Mouse (Mus musculus): Measurements from ENCODE around the gene Dbx1.

Gene Dbx1

DNA sequence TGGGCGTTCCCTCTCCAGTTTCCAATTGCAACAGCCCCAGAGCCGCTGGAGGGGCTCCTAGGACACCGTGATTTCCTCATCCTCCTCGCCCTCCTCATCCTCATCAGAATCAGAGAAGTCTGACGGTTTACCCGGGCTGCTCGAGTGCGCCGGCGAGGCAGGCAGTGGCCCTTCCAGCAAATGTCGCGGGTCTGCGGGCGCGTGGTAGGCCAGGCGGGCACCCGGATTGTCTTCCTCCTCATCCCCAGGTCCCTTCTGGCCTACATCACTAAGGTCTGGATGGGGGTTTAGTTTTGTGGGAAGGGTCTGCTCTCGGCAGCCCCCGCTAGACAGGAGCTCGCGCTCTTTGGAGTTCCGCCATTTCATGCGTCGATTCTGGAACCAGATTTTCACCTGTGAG, 4.3 kb downstream of the Dbx1 start:
- DNase-seq = no peak

DNA sequence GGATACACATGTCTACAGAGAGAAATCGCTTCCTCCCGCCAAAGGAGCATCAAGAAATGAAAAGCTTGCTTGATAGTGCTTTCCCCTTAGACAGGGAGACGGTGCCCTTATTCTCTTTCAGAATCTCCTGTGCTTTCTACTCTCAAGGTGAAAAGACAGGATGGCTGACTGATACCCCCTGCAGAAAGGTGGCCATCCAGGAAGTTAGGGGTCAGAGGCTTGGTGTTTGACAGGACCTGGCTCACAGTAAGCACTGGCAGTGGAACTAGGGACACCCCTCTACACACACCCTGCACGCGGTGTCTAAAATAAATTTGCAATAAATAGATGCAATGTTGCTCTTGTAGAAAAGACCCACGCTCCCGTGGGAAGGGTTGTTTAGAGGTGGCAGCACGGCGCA, 4.8 kb downstream of the Dbx1 start:
- DNase-seq = no peak

DNA sequence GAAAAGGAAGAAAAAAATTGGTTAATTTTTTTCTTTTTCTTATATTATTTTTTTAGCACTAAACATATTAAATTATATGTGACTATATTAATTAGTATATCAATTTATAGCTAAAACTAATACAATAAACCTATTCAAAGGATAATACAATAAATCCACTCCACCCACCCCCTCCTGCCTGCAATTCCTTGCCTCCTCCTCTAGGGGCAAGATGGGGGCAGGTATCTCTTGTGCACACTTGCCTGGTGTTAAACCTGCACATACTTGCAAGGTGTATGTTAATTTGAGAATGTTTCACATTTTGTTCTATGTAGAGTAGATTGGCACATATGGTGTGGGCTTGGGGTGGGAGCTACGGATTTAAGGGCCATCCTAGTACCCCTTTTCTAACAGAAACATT, 16.5 kb downstream of the Dbx1 start:
- no peak for DNase-seq

DNA sequence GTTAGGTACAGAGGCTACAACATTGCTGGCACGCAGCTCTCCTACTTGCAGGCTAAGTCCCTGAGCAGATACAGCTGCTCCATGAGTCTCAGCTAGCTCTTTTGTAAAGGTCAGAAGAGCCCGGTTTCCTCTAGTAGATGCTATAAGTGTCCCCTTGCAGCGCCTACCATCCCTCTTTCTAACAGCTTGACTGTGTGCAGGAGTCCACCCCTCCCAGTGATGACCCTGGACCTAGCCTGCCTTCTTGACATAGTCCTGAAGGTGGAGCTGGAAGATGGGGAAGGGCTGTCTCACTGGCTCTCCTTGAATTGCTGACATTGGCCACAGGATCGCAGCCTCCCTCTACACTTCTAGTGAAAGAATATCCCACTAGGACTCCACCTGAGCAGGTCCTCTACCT, 19.6 kb downstream of the Dbx1 start:
- no peak for DNase-seq

DNA sequence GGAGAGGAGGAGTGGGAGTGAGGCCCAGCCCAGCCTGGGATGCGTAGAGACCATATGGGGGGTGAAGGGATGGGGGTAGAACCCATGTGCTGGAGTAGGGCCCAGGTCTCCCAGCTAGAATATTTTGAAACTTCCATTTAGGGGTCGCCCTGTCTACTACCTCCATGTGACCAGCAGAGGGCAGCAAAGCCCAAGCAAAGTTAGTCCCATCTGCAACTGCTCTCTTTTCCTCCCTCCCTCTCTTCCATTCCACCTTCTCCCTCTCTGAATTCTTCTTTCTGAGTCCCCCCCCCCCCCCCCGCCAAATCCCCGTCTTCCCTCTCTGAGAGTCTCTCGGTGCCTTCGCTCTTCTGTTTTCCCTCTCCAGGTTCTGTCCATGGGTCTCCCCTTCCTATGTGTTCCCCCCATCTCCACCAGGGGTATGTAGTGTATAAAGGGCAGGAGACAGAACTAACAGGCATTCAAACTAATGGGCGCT, 20.4 kb downstream of the Dbx1 start:
- peak; percentile 82 for DNase-seq

DNA sequence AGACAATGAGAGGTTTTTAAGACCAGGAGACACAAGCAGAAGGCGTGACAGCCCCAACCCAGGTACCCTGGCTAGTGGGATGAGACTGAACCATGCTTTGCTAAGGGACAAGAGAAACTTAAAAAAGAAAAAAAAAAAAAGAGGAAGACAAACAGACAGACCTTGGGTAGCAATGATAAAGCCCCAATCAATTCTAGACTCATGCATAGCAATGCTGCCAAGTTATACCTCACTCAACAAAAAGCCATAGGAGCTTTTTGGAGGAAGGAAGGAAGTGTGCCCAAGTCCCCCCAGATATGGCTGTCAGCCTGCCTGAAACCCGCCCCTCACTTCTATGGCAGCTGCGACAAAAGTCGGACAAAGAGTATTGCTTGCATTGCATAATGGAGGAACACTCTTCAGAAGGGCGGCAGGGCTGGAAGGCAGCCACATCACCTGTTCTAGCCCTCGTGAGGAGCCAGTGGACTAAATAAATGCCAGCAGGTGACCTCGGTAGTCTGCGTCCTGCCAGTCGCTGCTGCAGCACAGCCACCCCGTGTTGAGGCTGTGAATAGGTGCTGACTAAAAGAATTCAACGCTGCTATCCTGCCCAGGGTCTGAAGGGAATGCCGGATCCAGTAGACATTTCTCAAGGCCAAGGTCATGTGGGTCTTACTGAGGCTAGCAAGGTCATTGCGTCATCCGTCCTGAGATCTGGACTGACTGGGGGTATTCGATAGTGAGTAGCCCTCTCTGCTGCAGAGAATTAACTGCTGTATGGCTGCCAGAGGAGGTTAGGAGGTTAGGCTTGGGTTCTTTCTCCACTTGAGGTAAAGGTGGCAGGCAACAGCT, 31.5 kb downstream of the Dbx1 start:
- DNase-seq = no peak

DNA sequence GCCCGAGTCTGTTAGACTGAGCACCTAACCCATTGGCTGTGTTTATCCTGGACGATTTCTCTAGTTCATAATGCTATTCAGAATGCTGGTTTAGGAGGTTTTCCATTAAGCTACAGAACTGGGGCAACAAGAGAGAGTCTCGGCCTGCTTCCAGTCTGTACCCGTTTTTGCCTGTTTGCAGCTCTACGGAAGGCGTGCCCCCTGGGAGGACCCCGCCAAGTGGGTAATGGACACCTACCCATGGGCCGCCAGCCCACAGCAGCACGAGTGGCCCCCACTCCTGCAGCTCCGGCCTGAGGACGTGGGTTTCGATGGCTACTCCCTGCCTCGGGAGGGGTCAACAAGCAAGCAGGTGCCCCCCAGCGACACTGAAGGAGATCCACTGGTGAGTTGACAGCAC, 32.4 kb downstream of the Dbx1 start:
- no peak for DNase-seq

DNA sequence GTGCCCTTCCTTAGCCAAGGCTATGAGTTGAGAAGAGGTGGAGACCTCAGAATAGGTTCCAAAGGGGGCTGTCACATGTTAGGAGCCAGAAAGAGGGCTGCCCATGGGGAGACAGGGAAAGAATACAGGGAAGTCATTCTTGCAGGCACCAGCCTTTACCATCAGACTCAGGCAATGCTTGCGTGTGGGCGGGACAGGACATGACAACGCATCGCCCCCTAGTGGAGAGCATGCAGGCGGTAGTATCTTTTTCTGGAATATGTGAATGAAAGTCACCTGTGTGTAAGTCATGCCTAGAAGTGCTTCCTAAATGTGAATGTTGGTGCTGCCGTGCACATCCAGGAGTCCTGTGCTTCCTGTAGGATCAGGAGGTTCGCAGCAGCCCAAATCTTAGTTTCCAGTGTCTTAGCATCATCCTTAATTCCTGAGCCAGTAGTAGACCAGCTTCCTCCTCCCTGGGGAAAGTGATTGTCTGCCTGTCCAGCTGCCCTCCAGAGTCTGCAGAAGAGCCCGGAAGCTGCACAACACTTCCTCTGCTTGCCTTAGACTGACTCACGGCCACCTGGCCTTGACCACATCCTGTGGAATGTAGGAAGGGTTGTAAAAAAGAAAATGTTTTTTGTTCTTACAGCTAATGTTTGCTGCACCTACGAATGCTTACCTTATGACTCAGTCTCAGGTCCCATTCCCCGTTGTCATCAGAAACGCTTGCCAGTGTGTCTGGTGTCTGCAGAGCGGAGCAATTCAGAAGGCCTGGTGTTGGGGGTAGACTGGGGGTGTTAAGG, 35.3 kb downstream of the Dbx1 start:
- peak; percentile 73 for DNase-seq

DNA sequence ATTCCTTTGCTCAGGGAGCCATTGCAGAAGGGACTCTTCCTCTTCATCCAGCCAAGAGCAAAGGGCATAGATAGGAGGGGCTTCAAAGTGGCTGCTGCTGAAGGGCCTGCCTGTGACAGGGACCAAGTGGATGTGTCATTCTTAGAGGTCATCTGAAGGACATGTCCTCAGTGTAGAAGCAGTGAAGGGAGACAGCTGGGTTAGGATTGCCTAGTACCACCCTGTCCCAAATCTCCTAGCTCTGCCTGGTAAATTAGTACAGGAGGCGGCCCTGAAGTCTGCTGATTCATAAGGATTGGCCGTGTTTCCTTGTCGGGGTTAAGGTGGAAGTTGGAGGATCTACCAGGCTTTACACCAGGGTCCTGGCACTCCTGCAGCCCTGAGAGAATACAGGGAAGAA, 36.7 kb downstream of the Dbx1 start:
- no peak for DNase-seq

DNA sequence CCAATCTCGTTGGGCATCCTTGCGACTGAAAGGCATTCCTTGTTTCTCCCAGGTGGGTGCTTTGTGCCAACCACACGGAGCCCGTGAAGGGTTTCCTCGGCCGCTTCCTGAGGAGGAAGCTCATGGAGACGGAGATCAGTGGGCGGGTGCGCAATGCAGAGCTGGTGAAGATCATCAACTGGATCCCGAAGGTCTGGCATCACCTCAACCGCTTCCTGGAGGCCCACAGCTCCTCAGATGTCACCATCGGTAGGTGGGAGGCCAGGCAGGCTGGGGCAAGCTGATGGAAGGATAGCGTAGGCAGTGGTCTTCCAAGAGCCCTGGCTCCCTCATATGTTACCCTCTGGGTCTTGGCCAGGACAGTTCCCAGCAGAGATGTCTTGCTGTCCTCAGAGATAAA, 38.4 kb downstream of the Dbx1 start:
- no peak for DNase-seq

DNA sequence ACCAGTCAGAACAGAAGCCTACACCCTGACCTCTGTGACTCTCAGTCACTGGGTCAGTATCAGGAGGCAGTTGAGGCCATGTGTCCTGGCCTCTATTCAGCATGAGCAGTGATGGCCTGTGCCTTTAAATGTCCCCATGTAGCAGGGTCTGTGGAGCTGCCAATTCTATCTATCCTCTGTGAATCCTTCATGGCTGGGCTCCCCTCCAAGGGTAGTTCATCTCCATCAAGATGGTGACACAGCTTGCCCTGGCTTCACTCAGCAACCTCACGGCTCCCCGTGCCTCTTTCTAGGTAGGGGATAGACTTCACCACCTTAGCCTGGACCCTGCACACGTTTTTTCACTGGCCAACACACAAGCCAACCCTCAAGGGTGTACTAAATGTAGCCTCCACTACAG, 38.9 kb downstream of the Dbx1 start:
- no peak for DNase-seq

DNA sequence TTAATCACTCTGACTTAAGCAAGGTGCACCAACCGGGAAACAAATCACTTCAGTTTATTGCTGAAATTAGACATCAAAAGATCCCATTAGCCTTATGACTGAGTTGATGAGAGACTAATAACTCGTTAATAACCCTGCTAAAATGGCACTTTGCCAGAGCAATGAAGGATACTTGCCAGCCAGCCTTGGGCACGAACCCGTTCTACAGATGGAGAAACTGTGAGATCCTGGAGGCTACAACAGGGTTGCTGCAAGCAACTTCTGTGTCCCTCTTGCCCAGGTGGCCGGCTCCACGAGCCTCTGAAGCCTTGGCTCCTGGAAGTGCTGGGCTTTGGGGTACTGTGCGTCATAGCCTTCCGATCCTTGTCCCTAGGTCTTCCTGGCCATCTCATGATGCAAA, 47.0 kb downstream of the Dbx1 start:
- DNase-seq = no peak

DNA sequence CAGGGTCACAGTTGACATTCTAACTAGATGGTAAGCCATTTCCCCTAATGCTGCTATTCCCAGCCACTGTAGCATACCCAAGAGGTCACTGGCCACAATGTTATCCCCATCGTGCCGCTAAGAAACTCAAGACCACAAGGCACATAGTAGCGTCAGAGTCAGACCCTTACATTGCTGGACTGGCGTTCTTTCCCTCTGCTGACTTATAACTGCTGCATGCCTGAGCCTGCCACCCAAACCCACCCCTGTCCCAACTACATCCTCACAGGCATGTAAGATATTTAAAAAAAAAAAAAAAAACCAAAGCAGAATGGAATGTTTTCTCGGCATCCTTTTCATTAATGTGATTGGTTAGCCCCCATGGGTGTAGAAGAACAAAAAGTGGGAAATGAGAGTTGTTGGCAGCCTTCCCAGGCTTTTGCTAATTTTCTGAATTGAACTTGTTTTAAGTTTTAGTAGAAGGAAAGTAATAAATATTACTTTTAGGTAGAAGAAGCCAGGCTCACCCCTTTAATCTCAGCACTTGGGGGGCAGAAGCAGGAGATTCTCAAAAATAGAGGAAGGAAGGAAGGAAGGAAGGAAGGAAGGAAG, 50.0 kb downstream of the Dbx1 start:
- no peak for DNase-seq

DNA sequence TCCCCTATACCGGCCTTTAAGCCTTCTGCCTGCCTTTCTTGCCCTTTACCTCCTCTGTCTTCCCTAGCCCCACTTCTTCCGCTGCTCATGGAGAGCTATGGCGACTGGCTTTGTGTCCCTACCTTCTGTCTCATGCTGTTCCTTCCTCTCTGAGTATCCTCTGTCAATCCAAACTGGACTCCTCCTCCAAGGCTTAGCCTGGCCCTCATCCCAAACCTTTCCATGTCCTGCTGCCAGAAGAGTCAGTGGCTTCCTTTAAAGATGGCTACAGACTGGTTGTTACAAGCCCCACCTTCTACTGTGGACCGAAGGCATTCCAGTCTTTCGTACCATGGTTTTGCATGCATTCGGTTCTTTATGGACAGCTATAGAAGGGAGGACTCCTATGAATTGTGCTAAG, 53.5 kb downstream of the Dbx1 start:
- DNase-seq = no peak

DNA sequence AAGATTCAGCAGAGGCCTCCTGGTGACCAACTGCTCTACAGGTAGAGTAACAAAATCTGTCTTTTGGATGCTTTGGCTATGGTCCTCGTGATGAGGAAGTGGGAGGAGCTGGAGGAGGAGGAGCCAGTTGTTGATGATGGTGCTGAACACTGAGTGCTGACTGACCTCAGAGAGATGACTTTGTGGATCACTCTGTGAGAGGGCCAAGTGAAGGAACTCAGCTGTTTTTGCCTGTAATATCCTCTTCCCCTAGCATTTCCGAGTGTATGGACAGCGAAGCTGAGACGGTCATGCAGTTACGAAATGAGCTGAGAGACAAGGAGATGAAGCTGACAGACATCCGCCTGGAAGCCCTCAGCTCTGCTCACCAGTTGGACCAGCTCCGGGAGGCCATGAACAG, 54.1 kb downstream of the Dbx1 start:
- DNase-seq = no peak

DNA sequence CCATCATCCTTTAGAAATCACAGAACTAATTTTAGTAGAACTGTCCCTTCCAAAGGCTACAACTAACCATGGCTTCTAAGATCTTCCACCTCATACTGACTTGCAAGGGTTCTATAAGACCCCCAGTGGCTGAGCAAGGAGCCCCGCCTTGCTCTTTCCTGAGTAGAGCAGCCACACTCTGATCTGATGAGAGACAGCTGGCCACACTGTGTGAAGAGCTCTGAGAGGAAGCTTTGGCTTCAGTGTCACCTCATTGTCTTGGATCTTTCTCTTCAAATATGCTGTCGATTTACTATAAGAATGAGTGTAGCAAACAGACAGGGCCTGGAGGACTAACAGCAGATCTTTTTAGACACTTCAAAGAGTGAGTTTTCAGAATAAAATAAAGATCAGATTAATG, 54.7 kb downstream of the Dbx1 start:
- no peak for DNase-seq

All from retina, postnatal 1 day (tissue).